Mouse (Mus musculus) myocyte (in vitro differentiated cells): ENCODE measurements around the gene Cdc42se1.

Experiments used
- E2F4 ChIP-seq: IDR thresholded peaks from one replicate; pipeline ENCODE4 v1.6.1; 2011; ENCODE audit warnings: mild to moderate bottlenecking, control low read depth, moderate library complexity; ENCODE audit not compliant: insufficient read depth
- MAX ChIP-seq: IDR thresholded peaks from one replicate; pipeline ENCODE4 v1.6.1; 2011; ENCODE audit warnings: low read depth, mild to moderate bottlenecking, control low read depth
- MYOG ChIP-seq, 3 experiments: IDR thresholded peaks; one replicate each; pipeline ENCODE4 v1.6.1; 2011; ENCODE audit warnings: control low read depth in 2 of 3, low read depth in 2 of 3, mild to moderate bottlenecking in 2 of 3; ENCODE audit not compliant: insufficient read length in 2 of 3, control insufficient read depth in 1 of 3, insufficient read depth in 1 of 3
- SRF ChIP-seq: IDR thresholded peaks from one replicate; pipeline ENCODE4 v1.6.1; 2011; ENCODE audit warnings: low read depth; ENCODE audit not compliant: control insufficient read depth, insufficient read length
- TCF12 ChIP-seq: IDR thresholded peaks from one replicate; pipeline ENCODE4 v1.6.1; 2011; ENCODE audit warnings: mild to moderate bottlenecking, control low read depth; ENCODE audit not compliant: poor library complexity, insufficient read depth, severe bottlenecking
- USF1 ChIP-seq: IDR thresholded peaks from one replicate; pipeline ENCODE4 v1.6.1; 2011; ENCODE audit warnings: low read depth, mild to moderate bottlenecking, control low read depth, moderate library complexity

DNA sequence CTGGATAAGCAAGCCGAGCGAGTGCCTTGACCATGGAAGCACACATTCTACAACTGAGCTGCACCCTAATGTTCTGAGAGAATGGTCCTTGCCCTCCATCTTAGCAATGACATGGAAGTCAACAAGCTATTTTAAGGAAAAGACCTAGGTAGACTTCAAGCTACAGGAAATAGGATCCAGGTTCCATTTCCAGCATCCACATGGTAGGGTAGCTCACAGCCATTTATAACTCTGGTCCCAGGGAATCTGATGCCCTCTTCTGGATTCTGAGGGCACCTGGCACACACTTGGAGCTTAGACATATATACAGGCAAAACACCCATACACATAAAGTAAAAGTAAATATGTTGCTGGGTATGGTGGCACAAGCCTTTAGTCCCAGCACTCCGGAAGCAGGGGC lies 37.5 kb downstream of the Cdc42se1 start:
- no peak for TF ChIP-seq TCF12
- no peak for TF ChIP-seq MYOG (IDR thresholded peaks at IDR 0.05; ENCODE audit: control insufficient read depth in 1 of 3, insufficient read depth in 1 of 3, insufficient read length in 2 of 3, low read depth in 2 of 3)
- TF ChIP-seq SRF, result no peak
- TF ChIP-seq MAX, result no peak
- TF ChIP-seq E2F4, result no peak
- no peak for TF ChIP-seq USF1
